Mouse (Mus musculus) forebrain, embryonic 16.5 days (tissue): ENCODE data around the gene Pole2. TPM values are rescaled to one million over a fixed set of nuclear protein-coding genes. Genes with fewer than 3 reads are reported as not detected.

Source experiments
- ATAC-seq: fragments of 200-750 bp; cut with Nextera tagmentation; 2 replicates; pipeline ENCODE4 v1.8.0; 2017; ENCODE audit warnings: mild to moderate bottlenecking, moderate library complexity
- H3K27ac ChIP-seq: fragments of 300-500 bp; sonication (generic); 2 replicates; pipeline ENCODE4 v1.5.1; 2014; ENCODE audit warnings: low read length, control low read depth
- H3K27me3 ChIP-seq: fragments of 300-500 bp; sonication (generic); replicated peaks from 2 replicates; pipeline ENCODE4 v1.6.1; 2014; ENCODE audit warnings: low read length; ENCODE audit not compliant: control insufficient read depth, insufficient read depth
- H3K36me3 ChIP-seq: fragments of 300-500 bp; sonication (generic); 2 replicates; pipeline ENCODE4 v1.6.1; 2014; ENCODE audit not compliant: control insufficient read depth, insufficient read depth
- H3K4me1 ChIP-seq: fragments of 300-500 bp; sonication (generic); replicated peaks from 2 replicates; pipeline ENCODE4 v1.6.1; 2014; ENCODE audit warnings: low read length; ENCODE audit not compliant: control insufficient read depth, insufficient read depth
- H3K4me2 ChIP-seq: fragments of 300-500 bp; sonication (generic); 2 replicates; pipeline ENCODE4 v1.6.1; 2014; ENCODE audit warnings: mild to moderate bottlenecking, low read length, control low read depth
- H3K4me3 ChIP-seq: fragments of 300-500 bp; sonication (generic); replicated peaks from 2 replicates; pipeline ENCODE4 v1.5.1; 2014; ENCODE audit warnings: mild to moderate bottlenecking, low read length, control low read depth
- H3K9ac ChIP-seq: fragments of 300-500 bp; sonication (generic); replicated peaks from 2 replicates; pipeline ENCODE4 v1.6.1; 2014; ENCODE audit warnings: low read depth, low read length, control low read depth
- H3K9me3 ChIP-seq: fragments of 300-500 bp; sonication (generic); 2 replicates; pipeline ENCODE4 v1.6.1; 2016; ENCODE audit warnings: low read length; ENCODE audit not compliant: control insufficient read depth
- WGBS: fragments of 180-500 bp; shearing (Covaris S2); extraction: QIAGEN DNeasy Blood & Tissue Kit; methylation state at CpG from one replicate; pipeline ENCODE4 v1.1.7; 2014; 5-methylcytosine and 5-hydroxymethylcytosine counted together
- polyA plus RNA-seq: library from polyadenylated mRNA; unstranded; fragments of >200 nt; fragmentation: Nextera tagmentation; extraction: Ambion mirVana; gene quantifications from 2 replicates; pipeline ENCODE4 v1.2.1, GENCODE M21; 2015

Pole2 gene
- polyA plus RNA-seq, 1 experiment from 2014 or later = 7.2 TPM

- Histone ChIP-seq H3K4me2 (no peak overlapping the region), H3K9ac (no peak overlapping the region), H3K27ac (no peak overlapping the region), H3K36me3 (no peaks in the 10 kb centered on the region), H3K4me3 (no peak overlapping the region), H3K4me1 (peaks cover 7% of the 10 kb centered on the region), H3K27me3 (no peaks in the 10 kb centered on the region), H3K9me3 (no peaks in the 10 kb centered on the region)
- WGBS = 94% methylated on average over 7 of the region's 7 CpGs
- no peak; the same call in 1 of the 2 replicates for ATAC-seq
Observed at GRCm38 (mm10) chr12:69214393-69214792, 13.6 kb downstream of the Pole2 start.

GRCm38 (mm10) chr12:69213186-69213777 lies 14.7 kb downstream of the Pole2 start:
- Histone ChIP-seq H3K27ac (no peak overlapping the region), H3K9me3 (no peaks in the 10 kb centered on the region), H3K9ac (no peak overlapping the region), H3K27me3 (no peaks in the 10 kb centered on the region), H3K4me2 (no peak overlapping the region), H3K36me3 (no peaks in the 10 kb centered on the region), H3K4me1 (peaks cover 7% of the 10 kb centered on the region), H3K4me3 (no peak overlapping the region)
- no peak for ATAC-seq
- WGBS = 97% methylated on average over 13 of the region's 13 CpGs

- Histone ChIP-seq H3K27ac (no peak overlapping the region), H3K4me3 (no peak overlapping the region), H3K9me3 (no peaks in the 10 kb centered on the region), H3K9ac (no peak overlapping the region), H3K4me1 (peaks cover 7% of the 10 kb centered on the region), H3K27me3 (no peaks in the 10 kb centered on the region), H3K36me3 (no peaks in the 10 kb centered on the region), H3K4me2 (no peak overlapping the region)
- 82% methylated on average over 5 of the region's 5 CpGs for WGBS
- no peak for ATAC-seq
Observed at GRCm38 (mm10) chr12:69211057-69211456, 16.9 kb downstream of the Pole2 start.

- no peaks in the 10 kb centered on the region for H3K27me3 ChIP-seq
- H3K4me2 ChIP-seq = no peak overlapping the region
- no peaks in the 10 kb centered on the region for H3K36me3 ChIP-seq
- H3K9me3 ChIP-seq = no peaks in the 10 kb centered on the region
- H3K4me3 ChIP-seq = no peak overlapping the region
- no peak overlapping the region for H3K27ac ChIP-seq
- no peak for ATAC-seq
- peaks cover 3% of the 10 kb centered on the region; the same call in 1 of the 2 replicates for H3K4me1 ChIP-seq
- no peak overlapping the region for H3K9ac ChIP-seq
- 85% methylated on average over 18 of the region's 18 CpGs for WGBS
Observed at GRCm38 (mm10) chr12:69210056-69210979, 17.7 kb downstream of the Pole2 start.

GRCm38 (mm10) chr12:69208520-69208919 lies 19.5 kb downstream of the Pole2 start:
- peaks cover 3% of the 10 kb centered on the region; the same call in 1 of the 2 replicates for H3K4me1 ChIP-seq
- no peaks in the 10 kb centered on the region for H3K9me3 ChIP-seq
- H3K27ac ChIP-seq = no peak overlapping the region
- H3K4me3 ChIP-seq = no peak overlapping the region
- no peak overlapping the region for H3K9ac ChIP-seq
- ATAC-seq = no peak
- H3K36me3 ChIP-seq = no peaks in the 10 kb centered on the region
- H3K27me3 ChIP-seq = no peaks in the 10 kb centered on the region
- no peak overlapping the region for H3K4me2 ChIP-seq
- WGBS = 92% methylated on average over 2 of the region's 2 CpGs

GRCm38 (mm10) chr12:69207926-69208325 lies 20.1 kb downstream of the Pole2 start:
- 90% methylated on average over 7 of the region's 7 CpGs for WGBS
- H3K4me3 ChIP-seq = no peak overlapping the region
- no peak overlapping the region for H3K4me2 ChIP-seq
- no peak overlapping the region for H3K9ac ChIP-seq
- H3K4me1 ChIP-seq = peaks cover 3% of the 10 kb centered on the region; the same call in 1 of the 2 replicates
- ATAC-seq = no peak
- no peaks in the 10 kb centered on the region for H3K36me3 ChIP-seq
- H3K27ac ChIP-seq = no peak overlapping the region
- no peaks in the 10 kb centered on the region for H3K9me3 ChIP-seq
- H3K27me3 ChIP-seq = no peaks in the 10 kb centered on the region

- Histone ChIP-seq H3K4me2 (no peak overlapping the region), H3K9me3 (no peaks in the 10 kb centered on the region), H3K36me3 (no peaks in the 10 kb centered on the region), H3K4me1 (peaks cover 3% of the 10 kb centered on the region; the same call in 1 of the 2 replicates), H3K4me3 (no peak overlapping the region), H3K27me3 (no peaks in the 10 kb centered on the region), H3K9ac (no peak overlapping the region), H3K27ac (no peak overlapping the region)
- WGBS = 97% methylated on average over 8 of the region's 8 CpGs
- no peak for ATAC-seq
Observed at GRCm38 (mm10) chr12:69207396-69207795, 20.6 kb downstream of the Pole2 start.

GRCm38 (mm10) chr12:69204052-69204833 lies 23.8 kb downstream of the Pole2 start, which contains the start of gene Gm49384:
Gene Gm49384 (minus strand): TSS chr12:69204267.
- Histone ChIP-seq H3K9me3 (no peaks in the 10 kb centered on the region), H3K4me3 (no peak within 1 kb of the TSS), H3K4me1 (peaks cover 3% of the 10 kb centered on the region; the same call in 1 of the 2 replicates), H3K36me3 (0 out of 2 replicates have a peak, but pooled peaks cover 6% of the 10 kb centered on the region), H3K4me2 (no peak within 1 kb of the TSS), H3K27me3 (no peaks in the 10 kb centered on the region), H3K27ac (no peak within 1 kb of the TSS), H3K9ac (no peak within 1 kb of the TSS)
- ATAC-seq = 0 out of 2 replicates have a peak, but pooled peaks have one; percentile 33
- WGBS = 74% methylated on average over 16 of the region's 16 CpGs

GRCm38 (mm10) chr12:69198985-69199384 lies 29.0 kb downstream of the Pole2 start:
- Histone ChIP-seq H3K9ac (no peak overlapping the region), H3K4me2 (no peak overlapping the region), H3K36me3 (0 out of 2 replicates have a peak, but pooled peaks cover 6% of the 10 kb centered on the region), H3K4me3 (no peak overlapping the region), H3K27ac (no peak overlapping the region), H3K9me3 (no peaks in the 10 kb centered on the region), H3K4me1 (peaks cover 23% of the 10 kb centered on the region), H3K27me3 (no peaks in the 10 kb centered on the region)
- no peak for ATAC-seq
